Mouse (Mus musculus) C2C12 (cell line): Measurements from ENCODE around the gene Rpl7l1.

ENCODE experiments used
- CEBPB ChIP-seq: IDR thresholded peaks from one replicate; pipeline ENCODE4 v1.6.1; 2011; ENCODE audit warnings: low read depth, mild to moderate bottlenecking, control low read depth, moderate library complexity
- CTCF ChIP-seq: IDR thresholded peaks from one replicate; pipeline ENCODE4 v1.5.1; 2011; ENCODE audit not compliant: control insufficient read depth, insufficient read depth, insufficient read length
- FOSL1 ChIP-seq: IDR thresholded peaks from one replicate; pipeline ENCODE4 v1.8.0; 2011; ENCODE audit warnings: mild to moderate bottlenecking, low read length; ENCODE audit not compliant: poor library complexity, insufficient read depth, severe bottlenecking
- MAX ChIP-seq: IDR thresholded peaks from one replicate; pipeline ENCODE4 v1.6.1; 2011; ENCODE audit warnings: mild to moderate bottlenecking, control low read depth
- MYOG ChIP-seq: IDR thresholded peaks from one replicate; pipeline ENCODE4 v1.6.1; 2011; ENCODE audit not compliant: control insufficient read depth, insufficient read length; ENCODE audit errors: extremely low read depth
- USF1 ChIP-seq: IDR thresholded peaks from one replicate; pipeline ENCODE4 v1.6.1; 2011; ENCODE audit warnings: low read depth, mild to moderate bottlenecking, control low read depth, moderate library complexity

GRCm38 (mm10) chr17:46745506-46745905, 37.0 kb downstream of the Rpl7l1 start:
- TF ChIP-seq CTCF (no peak), USF1 (no peak), CEBPB (no peak), MYOG (no peak), MAX (no peak), FOSL1 (no peak)
